Mouse (Mus musculus) intestine, embryonic 16.5 days (tissue): ENCODE data around the gene Omt2a. TPM values are rescaled to one million over a fixed set of nuclear protein-coding genes. Genes with fewer than 3 reads are reported as not detected.
"Not testable (repeated sequence)": the region's sequence is repeated elsewhere in the genome, so short reads cannot be mapped to it uniquely, and the experiment has no call there.

Experiments used
- ATAC-seq: fragments of 200-750 bp; cut with Nextera tagmentation; 2 replicates; pipeline ENCODE4 v1.8.0; 2017; ENCODE audit warnings: moderate TSS enrichment, moderate library complexity
- H3K27ac ChIP-seq: fragments of 300-500 bp; sonication (generic); 2 replicates; pipeline ENCODE4 v1.5.1; 2014; ENCODE audit warnings: mild to moderate bottlenecking, low read length
- H3K27me3 ChIP-seq: fragments of 300-500 bp; sonication (generic); replicated peaks from 2 replicates; pipeline ENCODE4 v1.6.1; 2014; ENCODE audit warnings: low read length, control low read depth, mixed read lengths; ENCODE audit not compliant: control insufficient read depth, insufficient read depth
- H3K36me3 ChIP-seq: fragments of 300-500 bp; sonication (generic); 2 replicates; pipeline ENCODE4 v1.6.1; 2014; ENCODE audit warnings: low read length, control low read depth; ENCODE audit not compliant: control insufficient read depth, insufficient read depth
- H3K4me1 ChIP-seq: fragments of 300-500 bp; sonication (generic); 2 replicates; pipeline ENCODE4 v1.6.1; 2014; ENCODE audit warnings: low read length, control low read depth, mixed read lengths; ENCODE audit not compliant: control insufficient read depth, insufficient read depth
- H3K4me2 ChIP-seq: fragments of 300-500 bp; sonication (generic); 2 replicates; pipeline ENCODE4 v1.6.1; 2014; ENCODE audit warnings: low read depth, low read length, control low read depth
- H3K4me3 ChIP-seq: fragments of 300-500 bp; sonication (generic); 2 replicates; pipeline ENCODE4 v1.5.1; 2014; ENCODE audit warnings: mild to moderate bottlenecking, low read length
- H3K9ac ChIP-seq: fragments of 300-500 bp; sonication (generic); 2 replicates; pipeline ENCODE4 v1.6.1; 2014; ENCODE audit warnings: low read depth, low read length
- H3K9me3 ChIP-seq: fragments of 300-500 bp; sonication (generic); 2 replicates; pipeline ENCODE4 v1.6.1; 2016; ENCODE audit warnings: low read length, control low read depth; ENCODE audit not compliant: control insufficient read depth
- whole genome bisulfite sequencing: fragments of 180-500 bp; shearing (Covaris S2); extraction: QIAGEN DNeasy Blood & Tissue Kit; methylation state at CpG from one replicate; pipeline ENCODE4 v1.1.7; 2014; 5-methylcytosine and 5-hydroxymethylcytosine counted together
- polyA plus RNA-seq: library from polyadenylated mRNA; unstranded; fragments of >200 nt; fragmentation: Nextera tagmentation; extraction: Ambion mirVana; gene quantifications from 2 replicates; pipeline ENCODE4 v1.2.1, GENCODE M21; 2015

The Omt2a gene
- polyA plus RNA-seq: not detected in 2 replicates

- WGBS: 83% methylated on average over 2 of the region's 2 CpGs
- no peak within 1 kb of the TSS for H3K4me2 ChIP-seq
- no peak within 1 kb of the TSS for H3K9ac ChIP-seq
- H3K4me3 ChIP-seq: no peak within 1 kb of the TSS
- H3K27me3 ChIP-seq: no peaks in the 10 kb centered on the region
- no peak within 1 kb of the TSS for H3K27ac ChIP-seq
- H3K36me3 ChIP-seq: no peaks in the 10 kb centered on the region
- H3K9me3 ChIP-seq: no peaks in the 10 kb centered on the region
- no peak for ATAC-seq
- no peaks in the 10 kb centered on the region for H3K4me1 ChIP-seq
Observed at GRCm38 (mm10) chr9:78314696-78315095, at the start of gene Omt2a. TSS of gene Omt2a (minus strand) at chr9:78314796.

GRCm38 (mm10) chr9:78363374-78363773 is 48.8 kb upstream of the Omt2a start:
- 60% methylated on average over 6 of the region's 6 CpGs for WGBS
- no peak overlapping the region for H3K9ac ChIP-seq
- H3K27ac ChIP-seq: no peak overlapping the region
- H3K9me3 ChIP-seq: no peaks in the 10 kb centered on the region
- H3K4me1 ChIP-seq: no peaks in the 10 kb centered on the region
- no peaks in the 10 kb centered on the region for H3K27me3 ChIP-seq
- no peak for ATAC-seq
- H3K4me2 ChIP-seq: no peak overlapping the region
- H3K36me3 ChIP-seq: no peaks in the 10 kb centered on the region
- H3K4me3 ChIP-seq: no peak overlapping the region

GRCm38 (mm10) chr9:78360484-78360872 is 45.9 kb upstream of the Omt2a start:
- 34% methylated on average over 2 of the region's 2 CpGs for WGBS
- H3K36me3 ChIP-seq: no peaks in the 10 kb centered on the region
- H3K9ac ChIP-seq: no peak overlapping the region

GRCm38 (mm10) chr9:78359750-78360483 is 45.3 kb upstream of the Omt2a start:
- WGBS: 77% methylated on average over 6 of the region's 6 CpGs
- H3K36me3 ChIP-seq: no peaks in the 10 kb centered on the region
- H3K4me2 ChIP-seq: no peak overlapping the region
- no peak for ATAC-seq
- H3K27me3 ChIP-seq: no peaks in the 10 kb centered on the region
- no peaks in the 10 kb centered on the region for H3K9me3 ChIP-seq
- no peak overlapping the region for H3K9ac ChIP-seq
- H3K27ac ChIP-seq: no peak overlapping the region
- no peak overlapping the region for H3K4me3 ChIP-seq
- no peaks in the 10 kb centered on the region for H3K4me1 ChIP-seq

More at GRCm38 (mm10) chr9:78360484-78360872, 45.9 kb upstream of the Omt2a start:
- no peak overlapping the region for H3K27ac ChIP-seq
- H3K4me1 ChIP-seq: no peaks in the 10 kb centered on the region
- H3K4me2 ChIP-seq: no peak overlapping the region
- no peak for ATAC-seq
- H3K4me3 ChIP-seq: no peak overlapping the region
- H3K9me3 ChIP-seq: no peaks in the 10 kb centered on the region
- no peaks in the 10 kb centered on the region for H3K27me3 ChIP-seq

- Histone ChIP-seq H3K4me2 (no peak overlapping the region), H3K27ac (no peak overlapping the region)
Observed at GRCm38 (mm10) chr9:78358053-78358452, 43.5 kb upstream of the Omt2a start.

GRCm38 (mm10) chr9:78355611-78356010 is 41.0 kb upstream of the Omt2a start, which contains the start of gene Gsta2:
TSS of gene Gsta2 (minus strand) at chr9:78355788.
- Histone ChIP-seq H3K36me3 (no peaks in the 10 kb centered on the region), H3K9ac (no peak within 1 kb of the TSS), H3K4me1 (no peaks in the 10 kb centered on the region), H3K9me3 (no peaks in the 10 kb centered on the region), H3K27me3 (no peaks in the 10 kb centered on the region), H3K4me2 (no peak within 1 kb of the TSS), H3K4me3 (no peak within 1 kb of the TSS), H3K27ac (peak within 1 kb of the TSS; percentile 49)
- no peak for ATAC-seq
- 89% methylated on average over 8 of the region's 8 CpGs for WGBS

More at GRCm38 (mm10) chr9:78358053-78358452, 43.5 kb upstream of the Omt2a start:
- 13% methylated on average over 9 of the region's 9 CpGs for WGBS
- peak; percentile 59 for ATAC-seq
- Histone ChIP-seq H3K36me3 (no peaks in the 10 kb centered on the region), H3K9ac (no peak overlapping the region), H3K9me3 (no peaks in the 10 kb centered on the region), H3K27me3 (no peaks in the 10 kb centered on the region), H3K4me1 (no peaks in the 10 kb centered on the region), H3K4me3 (no peak overlapping the region)

- WGBS: 70% methylated on average over 11 of the region's 11 CpGs
- no peaks in the 10 kb centered on the region for H3K36me3 ChIP-seq
- no peak overlapping the region for H3K4me2 ChIP-seq
- H3K27me3 ChIP-seq: no peaks in the 10 kb centered on the region
- H3K4me1 ChIP-seq: no peaks in the 10 kb centered on the region
- peak overlapping the region; percentile 49 for H3K27ac ChIP-seq
- no peak overlapping the region for H3K9ac ChIP-seq
- no peak overlapping the region for H3K4me3 ChIP-seq
- no peaks in the 10 kb centered on the region for H3K9me3 ChIP-seq
- ATAC-seq: peak; percentile 80
Observed at GRCm38 (mm10) chr9:78354665-78355578, 40.3 kb upstream of the Omt2a start.

- no peak overlapping the region for H3K4me3 ChIP-seq
- no peak overlapping the region for H3K27ac ChIP-seq
- no peak overlapping the region for H3K4me2 ChIP-seq
- 73% methylated on average over 6 of the region's 6 CpGs for WGBS
- H3K36me3 ChIP-seq: no peaks in the 10 kb centered on the region
- H3K4me1 ChIP-seq: 0 out of 2 replicates have a peak, but pooled peaks cover 4% of the 10 kb centered on the region
- no peaks in the 10 kb centered on the region for H3K27me3 ChIP-seq
- no peak overlapping the region for H3K9ac ChIP-seq
- ATAC-seq: no peak
- no peaks in the 10 kb centered on the region for H3K9me3 ChIP-seq
Observed at GRCm38 (mm10) chr9:78351504-78352220, 37.1 kb upstream of the Omt2a start.

GRCm38 (mm10) chr9:78350007-78350406 is 35.4 kb upstream of the Omt2a start:
- H3K27ac ChIP-seq, H3K4me1 ChIP-seq, H3K27me3 ChIP-seq, H3K36me3 ChIP-seq, ATAC-seq, H3K9me3 ChIP-seq, H3K4me2 ChIP-seq, H3K9ac ChIP-seq, H3K4me3 ChIP-seq: not testable (repeated sequence)
